Mouse (Mus musculus) liver, embryonic 13.5 days (tissue): ENCODE results near the gene Hck. TPM values are rescaled to one million over a fixed set of nuclear protein-coding genes. Genes with fewer than 3 reads are reported as not detected.

Experiments used
- ATAC-seq: fragments of 200-750 bp; cut with Nextera tagmentation; 2 replicates; pipeline ENCODE4 v1.8.0; 2017; ENCODE audit warnings: low read depth, mild to moderate bottlenecking, moderate number of reproducible peaks, moderate library complexity
- DNase-seq: peaks from one replicate; pipeline ENCODE4 v3.0.0; 2022
- H3K27ac ChIP-seq: fragments of 300-500 bp; sonication (generic); 2 replicates; pipeline ENCODE4 v1.5.1; 2015; ENCODE audit warnings: moderate library complexity, mild to moderate bottlenecking, inconsistent platforms
- H3K27me3 ChIP-seq: fragments of 300-500 bp; sonication (generic); 2 replicates; pipeline ENCODE4 v1.6.1; 2015; ENCODE audit warnings: mild to moderate bottlenecking, inconsistent platforms
- H3K36me3 ChIP-seq: fragments of 300-500 bp; sonication (generic); 2 replicates; pipeline ENCODE4 v1.6.1; 2015; ENCODE audit warnings: mild to moderate bottlenecking, inconsistent platforms
- H3K4me1 ChIP-seq: fragments of 300-500 bp; sonication (generic); replicated peaks from 2 replicates; pipeline ENCODE4 v1.6.1; 2015; ENCODE audit warnings: inconsistent platforms
- H3K4me2 ChIP-seq: fragments of 300-500 bp; sonication (generic); 2 replicates; pipeline ENCODE4 v1.6.1; 2015; ENCODE audit warnings: inconsistent platforms, mild to moderate bottlenecking, moderate library complexity
- H3K4me3 ChIP-seq: fragments of 300-500 bp; sonication (generic); replicated peaks from 2 replicates; pipeline ENCODE4 v1.5.1; 2015; ENCODE audit warnings: mild to moderate bottlenecking, inconsistent platforms
- H3K9ac ChIP-seq: fragments of 300-500 bp; sonication (generic); 2 replicates; pipeline ENCODE4 v1.6.1; 2015; ENCODE audit warnings: mild to moderate bottlenecking, inconsistent platforms
- H3K9me3 ChIP-seq: fragments of 300-500 bp; sonication (generic); replicated peaks from 2 replicates; pipeline ENCODE4 v1.6.1; 2016; ENCODE audit warnings: inconsistent platforms
- WGBS: fragments of 180-500 bp; shearing (Covaris S2); methylation state at CpG from one replicate; pipeline ENCODE4 v1.1.7; 2015; ENCODE audit not compliant: insufficient replicate concordance; 5-methylcytosine and 5-hydroxymethylcytosine counted together
- polyA plus RNA-seq: library from polyadenylated mRNA; unstranded; fragments of >200 nt; fragmentation: Nextera tagmentation; extraction: Ambion mirVana; gene quantifications from 2 replicates; pipeline ENCODE4 v1.2.1, GENCODE M21; 2015

Hck gene
- polyA plus RNA-seq, 1 experiment from 2014 or later = 7.5 TPM

DNA sequence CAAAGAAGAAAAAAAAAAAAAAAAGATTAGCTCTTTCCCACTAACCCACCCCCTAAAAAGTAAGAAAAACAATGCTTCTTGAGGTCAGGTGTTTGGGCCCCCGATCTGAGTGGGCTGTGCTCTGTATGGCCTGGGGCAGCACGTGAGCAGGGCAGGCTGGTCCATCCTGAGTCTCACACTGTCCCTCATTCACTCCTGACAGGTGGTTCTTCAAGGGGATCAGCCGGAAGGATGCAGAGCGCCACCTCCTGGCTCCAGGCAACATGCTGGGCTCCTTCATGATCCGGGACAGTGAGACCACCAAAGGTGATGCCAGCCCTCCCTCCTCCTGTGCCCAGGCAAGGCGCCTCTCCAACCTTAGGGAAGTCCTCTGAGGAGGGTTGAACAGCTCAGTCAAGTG, 22.8 kb downstream of the Hck start:
- DNase-seq = no peak
- H3K27me3 ChIP-seq = 0 out of 2 replicates have a peak, but pooled peaks cover 2% of the 10 kb centered on the region
- no peak for ATAC-seq
- H3K9me3 ChIP-seq = no peaks in the 10 kb centered on the region
- H3K9ac ChIP-seq = no peak overlapping the region
- no peaks in the 10 kb centered on the region for H3K36me3 ChIP-seq
- no peak overlapping the region for H3K4me2 ChIP-seq
- 16% methylated on average over 6 of the region's 6 CpGs for WGBS
- no peak overlapping the region for H3K27ac ChIP-seq
- H3K4me1 ChIP-seq = no peaks in the 10 kb centered on the region
- no peak overlapping the region for H3K4me3 ChIP-seq

- Histone ChIP-seq H3K4me1 (no peaks in the 10 kb centered on the region), H3K27me3 (0 out of 2 replicates have a peak, but pooled peaks cover 5% of the 10 kb centered on the region), H3K27ac (no peak overlapping the region), H3K9me3 (no peaks in the 10 kb centered on the region), H3K4me3 (no peak overlapping the region), H3K4me2 (no peak overlapping the region), H3K36me3 (no peaks in the 10 kb centered on the region), H3K9ac (no peak overlapping the region)
- DNase-seq = no peak
- WGBS = 33% methylated on average over 5 of the region's 5 CpGs
- ATAC-seq = no peak
These were observed 26.0 kb downstream of the Hck start for GRCm38 (mm10) chr2:153134237-153134636.

DNA sequence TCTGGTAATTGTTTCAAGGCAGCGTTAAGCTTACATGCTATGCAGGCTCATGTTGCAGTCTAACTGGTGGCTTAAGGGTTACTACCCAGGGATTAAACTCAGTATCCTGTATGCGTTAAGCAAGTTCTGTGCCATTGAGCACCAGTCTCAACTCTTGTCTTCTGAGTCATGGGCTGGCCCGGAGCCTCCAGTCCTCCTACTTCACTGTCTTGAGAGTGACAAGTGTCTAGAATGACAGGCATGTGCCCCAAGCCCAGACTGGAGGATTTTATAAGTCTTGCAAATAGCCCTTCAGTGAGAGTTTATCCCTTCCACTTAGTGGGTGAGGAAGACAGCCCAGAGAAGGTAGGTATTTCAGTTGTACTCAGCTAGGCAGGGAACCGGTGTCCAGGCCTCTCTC, 27.9 kb downstream of the Hck start:
- H3K27ac ChIP-seq = no peak overlapping the region
- 0 out of 2 replicates have a peak, but pooled peaks cover 3% of the 10 kb centered on the region for H3K27me3 ChIP-seq
- ATAC-seq (no peak), DNase-seq (no peak)
- no peaks in the 10 kb centered on the region for H3K9me3 ChIP-seq
- 56% methylated on average over 4 of the region's 4 CpGs for WGBS
- H3K9ac ChIP-seq = no peak overlapping the region
- H3K4me1 ChIP-seq = no peaks in the 10 kb centered on the region
- no peak overlapping the region for H3K4me3 ChIP-seq
- H3K4me2 ChIP-seq = no peak overlapping the region
- no peaks in the 10 kb centered on the region for H3K36me3 ChIP-seq

DNA sequence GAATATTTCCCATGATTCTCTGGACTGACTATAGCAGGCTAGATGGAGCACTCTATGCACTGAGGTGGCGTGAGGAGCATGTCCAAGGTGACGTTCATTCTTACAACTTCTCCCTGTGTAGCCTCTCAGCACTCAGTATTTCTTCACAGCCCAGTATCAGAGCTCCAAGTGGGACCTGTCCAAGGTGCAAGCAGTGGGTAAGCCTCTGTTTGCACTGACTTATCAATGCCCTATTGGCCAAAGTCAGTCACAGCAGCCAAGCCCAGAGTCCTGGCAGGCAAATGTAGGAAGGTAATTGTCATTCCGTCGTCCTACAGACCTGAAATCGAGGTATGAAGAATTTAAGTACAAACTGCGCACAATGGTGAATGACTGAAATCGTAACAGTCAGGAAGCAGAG, 30.9 kb downstream of the Hck start:
- ATAC-seq (no peak), DNase-seq (no peak)
- Histone ChIP-seq H3K9me3 (no peaks in the 10 kb centered on the region), H3K4me2 (no peak overlapping the region), H3K9ac (no peak overlapping the region), H3K4me3 (no peak overlapping the region), H3K27ac (no peak overlapping the region), H3K36me3 (no peaks in the 10 kb centered on the region), H3K4me1 (no peaks in the 10 kb centered on the region), H3K27me3 (0 out of 2 replicates have a peak, but pooled peaks cover 3% of the 10 kb centered on the region)
- 61% methylated on average over 7 of the region's 7 CpGs for WGBS

DNA sequence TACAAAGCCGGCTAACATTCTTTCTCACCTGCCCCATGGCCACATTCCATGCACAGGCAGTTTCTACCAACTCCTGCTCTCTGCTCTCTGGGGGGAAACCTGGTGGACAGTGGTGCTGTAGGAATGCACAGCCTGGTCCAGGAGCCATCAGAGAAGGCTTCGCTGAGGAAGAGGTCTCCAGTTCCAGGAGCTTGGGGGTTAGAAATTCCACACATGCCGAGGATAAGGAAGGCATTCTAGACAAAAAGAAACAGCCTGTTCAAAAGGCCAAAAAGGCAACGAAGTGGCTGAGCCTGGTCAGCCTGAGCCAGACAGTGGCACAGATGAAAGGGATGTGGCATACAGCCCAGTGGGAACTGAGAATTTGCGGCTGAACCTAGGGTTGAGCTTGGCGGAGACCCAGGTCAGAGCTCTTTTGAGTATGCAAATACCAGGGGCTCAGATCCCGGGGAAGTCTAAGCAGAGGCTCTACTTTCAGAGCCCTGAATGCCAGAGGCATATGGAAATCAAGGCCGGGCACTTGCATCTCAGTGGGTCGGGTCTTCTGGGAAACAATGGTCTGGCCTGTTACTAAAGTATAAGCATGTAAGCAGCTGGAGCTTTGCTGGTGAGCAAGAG, 31.8 kb downstream of the Hck start:
- H3K9ac ChIP-seq = no peak overlapping the region
- no peaks in the 10 kb centered on the region for H3K9me3 ChIP-seq
- no peak overlapping the region for H3K4me2 ChIP-seq
- 39% methylated on average over 9 of the region's 9 CpGs for WGBS
- no peak for ATAC-seq
- H3K27ac ChIP-seq = no peak overlapping the region
- no peaks in the 10 kb centered on the region for H3K4me1 ChIP-seq
- DNase-seq = no peak
- 0 out of 2 replicates have a peak, but pooled peaks cover 5% of the 10 kb centered on the region for H3K27me3 ChIP-seq
- no peak overlapping the region for H3K4me3 ChIP-seq
- H3K36me3 ChIP-seq = no peaks in the 10 kb centered on the region

- Histone ChIP-seq H3K4me1 (no peaks in the 10 kb centered on the region), H3K27me3 (0 out of 2 replicates have a peak, but pooled peaks cover 6% of the 10 kb centered on the region), H3K36me3 (no peaks in the 10 kb centered on the region), H3K9me3 (no peaks in the 10 kb centered on the region), H3K4me3 (no peak overlapping the region), H3K9ac (no peak overlapping the region), H3K4me2 (no peak overlapping the region), H3K27ac (no peak overlapping the region)
- no peak for DNase-seq
- WGBS = 25% methylated on average over 10 of the region's 10 CpGs
- no peak for ATAC-seq
These were observed 34.4 kb downstream of the Hck start for GRCm38 (mm10) chr2:153142620-153143199.

GRCm38 (mm10) chr2:153145346-153145745, 37.1 kb downstream of the Hck start:
- ATAC-seq (no peak), DNase-seq (no peak)
- Histone ChIP-seq H3K4me2 (no peak overlapping the region), H3K27ac (no peak overlapping the region), H3K9me3 (no peaks in the 10 kb centered on the region), H3K4me3 (no peak overlapping the region), H3K4me1 (no peaks in the 10 kb centered on the region), H3K36me3 (no peaks in the 10 kb centered on the region), H3K9ac (no peak overlapping the region), H3K27me3 (0 out of 2 replicates have a peak, but pooled peaks cover 6% of the 10 kb centered on the region)
- 59% methylated on average over 5 of the region's 5 CpGs for WGBS

DNA sequence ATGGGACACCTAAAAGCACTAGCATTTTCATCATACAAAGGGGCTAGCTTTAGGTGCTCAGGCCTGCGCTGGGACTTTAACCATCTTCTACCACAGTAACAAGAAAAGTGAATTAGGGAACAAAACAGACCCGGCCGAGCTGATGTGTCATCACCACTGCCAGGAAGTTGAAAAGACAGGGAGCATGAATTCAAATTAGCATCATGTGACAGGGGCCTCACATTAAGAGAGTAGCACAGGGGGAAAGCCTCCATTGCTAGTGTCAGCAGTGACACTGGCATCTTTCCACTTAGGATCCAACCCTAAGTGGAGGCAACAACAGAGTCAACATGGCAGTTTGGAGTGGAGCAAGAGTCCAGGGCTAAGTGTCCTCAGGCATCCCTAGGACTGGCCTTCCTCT, 39.0 kb downstream of the Hck start:
- Histone ChIP-seq H3K27ac (no peak overlapping the region), H3K9me3 (no peaks in the 10 kb centered on the region), H3K4me2 (no peak overlapping the region), H3K36me3 (no peaks in the 10 kb centered on the region), H3K27me3 (peaks cover 15% of the 10 kb centered on the region), H3K4me1 (no peaks in the 10 kb centered on the region), H3K4me3 (no peak overlapping the region), H3K9ac (no peak overlapping the region)
- WGBS = 46% methylated on average over 3 of the region's 3 CpGs
- no peak for ATAC-seq
- DNase-seq = no peak

- Histone ChIP-seq H3K27me3 (peaks cover 20% of the 10 kb centered on the region), H3K4me3 (no peak overlapping the region), H3K4me2 (no peak overlapping the region), H3K27ac (no peak overlapping the region), H3K9ac (no peak overlapping the region), H3K36me3 (no peaks in the 10 kb centered on the region), H3K4me1 (no peaks in the 10 kb centered on the region), H3K9me3 (no peaks in the 10 kb centered on the region)
- WGBS = 15% methylated on average over 3 of the region's 3 CpGs
- peak; percentile 58 for DNase-seq
- ATAC-seq = no peak
These were observed 39.4 kb downstream of the Hck start for GRCm38 (mm10) chr2:153147715-153148114.

GRCm38 (mm10) chr2:153149742-153150141, 41.5 kb downstream of the Hck start:
- no peak overlapping the region for H3K4me2 ChIP-seq
- H3K36me3 ChIP-seq = no peaks in the 10 kb centered on the region
- H3K27me3 ChIP-seq = peaks cover 32% of the 10 kb centered on the region
- no peak overlapping the region for H3K27ac ChIP-seq
- no peak overlapping the region for H3K4me3 ChIP-seq
- no peaks in the 10 kb centered on the region for H3K9me3 ChIP-seq
- ATAC-seq (no peak), DNase-seq (no peak)
- H3K9ac ChIP-seq = no peak overlapping the region
- no peaks in the 10 kb centered on the region for H3K4me1 ChIP-seq
- 59% methylated on average over 3 of the region's 3 CpGs for WGBS

DNA sequence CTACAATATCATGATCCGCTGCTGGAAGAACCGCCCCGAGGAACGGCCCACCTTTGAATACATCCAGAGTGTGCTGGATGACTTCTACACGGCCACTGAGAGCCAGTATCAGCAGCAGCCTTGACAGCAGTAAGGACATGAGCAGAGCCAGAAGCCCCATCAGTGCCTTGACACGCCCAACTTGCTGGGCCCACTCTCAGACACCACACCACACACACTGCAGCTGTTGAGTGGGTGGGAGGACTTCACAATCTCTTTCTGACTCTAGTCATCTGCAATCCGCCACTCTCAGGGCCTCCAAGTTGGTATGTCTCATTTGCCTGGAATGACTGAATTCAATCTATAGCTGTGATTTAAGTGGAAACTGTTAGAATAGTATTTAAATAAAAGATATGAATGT, 42.8 kb downstream of the Hck start:
- Histone ChIP-seq H3K9me3 (no peaks in the 10 kb centered on the region), H3K36me3 (no peaks in the 10 kb centered on the region), H3K9ac (no peak overlapping the region), H3K4me1 (no peaks in the 10 kb centered on the region), H3K4me3 (no peak overlapping the region), H3K27me3 (peaks cover 33% of the 10 kb centered on the region), H3K27ac (no peak overlapping the region), H3K4me2 (no peak overlapping the region)
- ATAC-seq (no peak), DNase-seq (no peak)
- WGBS = 59% methylated on average over 7 of the region's 7 CpGs
